Mouse (Mus musculus): ENCODE measurements at regions not wholly inside any gene's neighbourhood (a gene's known extent, or its start where the extent isn't known, plus 50 kb on each side); places are given as distances from the start of the nearest gene placed in this dataset.

DNA sequence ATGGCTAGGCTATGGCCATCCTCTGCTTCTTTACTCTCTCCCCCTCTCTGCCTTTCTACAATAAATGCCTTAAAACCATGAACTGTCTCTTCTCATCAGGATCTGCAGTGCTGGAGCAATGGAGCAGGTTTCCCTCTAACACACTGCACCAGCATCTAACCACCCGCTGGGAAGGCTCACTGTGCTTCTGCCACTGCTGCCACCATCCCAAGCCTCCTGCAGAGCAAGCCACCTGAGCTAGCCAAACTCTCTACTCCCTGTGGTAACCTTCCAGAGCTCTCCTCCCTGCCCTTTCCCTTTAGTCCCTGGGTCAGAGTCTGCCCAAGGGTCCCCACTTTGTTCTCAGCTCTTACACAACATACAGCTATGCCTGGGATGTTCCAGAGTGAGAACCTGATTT lies 107.3 kb upstream of the 4933402E13Rik start:
- no peak for DNase-seq (ENCODE audit: low spot score in 2 of 2)

GRCm38 (mm10) chrX:62180089-62180488 lies 103.2 kb upstream of the 4933402E13Rik start:
- DNase-seq (ENCODE audit: low spot score in 2 of 2): peak in 1 of 2 experiments; percentile 10
